Mouse (Mus musculus): ENCODE measurements at regions not wholly inside any gene's neighbourhood (a gene's known extent, or its start where the extent isn't known, plus 50 kb on each side); places are given as distances from the start of the nearest gene placed in this dataset.

- TF ChIP-seq POLR2A (IDR thresholded peaks at IDR 0.05; ENCODE audit: low read depth, low read length) (no peak), EP300 (IDR thresholded peaks at IDR 0.05; ENCODE audit: low read length) (no peak), MXI1 (IDR thresholded peaks at IDR 0.05; ENCODE audit: low read depth, low read length) (no peak), ZNF384 (IDR thresholded peaks at IDR 0.05; ENCODE audit: low read depth, low read length) (no peak), ZMIZ1 (IDR thresholded peaks at IDR 0.05; ENCODE audit: low read depth, low read length) (no peak), MAZ (IDR thresholded peaks at IDR 0.05; ENCODE audit: low read depth, low read length) (no peak)
Observed at GRCm38 (mm10) chr13:37537793-37538192, 192.8 kb downstream of the Ly86 start.
